Mouse (Mus musculus) embryonic facial prominence, embryonic 15.5 days (tissue): ENCODE data around the gene Ostm1. TPM values are rescaled to one million over a fixed set of nuclear protein-coding genes. Genes with fewer than 3 reads are reported as not detected.

Experiments
- ATAC-seq: fragments of 200-750 bp; cut with Nextera tagmentation; 2 replicates; pipeline ENCODE4 v1.8.0; 2017; ENCODE audit warnings: low read depth, moderate TSS enrichment; ENCODE audit not compliant: insufficient number of reproducible peaks, low FRiP score, low TSS enrichment
- H3K27ac ChIP-seq: fragments of 300-500 bp; sonication (generic); replicated peaks from 2 replicates; pipeline ENCODE4 v1.5.1; 2015; ENCODE audit warnings: mild to moderate bottlenecking, inconsistent platforms
- H3K27me3 ChIP-seq: fragments of 300-500 bp; sonication (generic); 2 replicates; pipeline ENCODE4 v1.6.1; 2015; ENCODE audit warnings: inconsistent platforms
- H3K36me3 ChIP-seq: fragments of 300-500 bp; sonication (generic); 2 replicates; pipeline ENCODE4 v1.6.1; 2015; ENCODE audit warnings: mild to moderate bottlenecking, inconsistent platforms
- H3K4me1 ChIP-seq: fragments of 300-500 bp; sonication (generic); 2 replicates; pipeline ENCODE4 v1.6.1; 2015; ENCODE audit warnings: inconsistent platforms
- H3K4me2 ChIP-seq: fragments of 300-500 bp; sonication (generic); replicated peaks from 2 replicates; pipeline ENCODE4 v1.6.1; 2015; ENCODE audit warnings: mild to moderate bottlenecking, inconsistent platforms
- H3K4me3 ChIP-seq: fragments of 300-500 bp; sonication (generic); replicated peaks from 2 replicates; pipeline ENCODE4 v1.5.1; 2015; ENCODE audit warnings: mild to moderate bottlenecking, inconsistent platforms
- H3K9ac ChIP-seq: fragments of 300-500 bp; sonication (generic); 2 replicates; pipeline ENCODE4 v1.6.1; 2015; ENCODE audit warnings: inconsistent platforms
- H3K9me3 ChIP-seq: fragments of 300-500 bp; sonication (generic); replicated peaks from 2 replicates; pipeline ENCODE4 v1.6.1; 2016; ENCODE audit warnings: inconsistent platforms
- WGBS: fragments of 180-500 bp; shearing (Covaris S2); methylation state at CpG from one replicate; pipeline ENCODE4 v1.1.7; 2015; 5-methylcytosine and 5-hydroxymethylcytosine counted together
- polyA plus RNA-seq: library from polyadenylated mRNA; unstranded; fragments of >200 nt; fragmentation: Nextera tagmentation; extraction: Ambion mirVana; gene quantifications from 2 replicates; pipeline ENCODE4 v1.2.1, GENCODE M21; 2015

The Ostm1 gene
- polyA plus RNA-seq, 1 experiment from 2014 or later: 14.9 TPM

- 1% methylated on average over 39 of the region's 39 CpGs for WGBS
- Histone ChIP-seq H3K9me3 (no peaks in the 10 kb centered on the region), H3K4me2 (peak overlapping the region; percentile 59), H3K9ac (no peak overlapping the region), H3K27me3 (peaks cover 97% of the 10 kb centered on the region), H3K27ac (no peak overlapping the region), H3K4me3 (peak overlapping the region; percentile 37), H3K36me3 (no peaks in the 10 kb centered on the region), H3K4me1 (peaks cover 41% of the 10 kb centered on the region)
- ATAC-seq: no peak
These were observed 49.1 kb downstream of the Ostm1 start for GRCm38 (mm10) chr10:42632453-42633360.

GRCm38 (mm10) chr10:42633361-42634121, 49.9 kb downstream of the Ostm1 start:
- no peak for ATAC-seq
- Histone ChIP-seq H3K36me3 (no peaks in the 10 kb centered on the region), H3K4me3 (peak overlapping the region; percentile 37), H3K4me2 (peak overlapping the region; percentile 59), H3K9ac (no peak overlapping the region), H3K27ac (no peak overlapping the region), H3K27me3 (peaks cover 95% of the 10 kb centered on the region), H3K4me1 (peaks cover 41% of the 10 kb centered on the region), H3K9me3 (no peaks in the 10 kb centered on the region)
- 4% methylated on average over 23 of the region's 23 CpGs for WGBS

- H3K36me3 ChIP-seq: no peaks in the 10 kb centered on the region
- H3K4me1 ChIP-seq: peaks cover 41% of the 10 kb centered on the region
- H3K27ac ChIP-seq: no peak overlapping the region
- peaks cover 88% of the 10 kb centered on the region for H3K27me3 ChIP-seq
- no peak overlapping the region for H3K4me3 ChIP-seq
- no peak for ATAC-seq
- H3K4me2 ChIP-seq: peak overlapping the region; percentile 59; the same call in 1 of the 2 replicates
- no peak overlapping the region for H3K9ac ChIP-seq
- no peaks in the 10 kb centered on the region for H3K9me3 ChIP-seq
- WGBS: 7% methylated on average over 8 of the region's 8 CpGs
These were observed 50.6 kb downstream of the Ostm1 start for GRCm38 (mm10) chr10:42634122-42634720.

GRCm38 (mm10) chr10:42635046-42635445, 51.4 kb downstream of the Ostm1 start:
- Histone ChIP-seq H3K4me3 (peak overlapping the region; percentile 24; the same call in 1 of the 2 replicates), H3K36me3 (no peaks in the 10 kb centered on the region), H3K27ac (no peak overlapping the region), H3K9ac (no peak overlapping the region), H3K4me1 (peaks cover 41% of the 10 kb centered on the region), H3K27me3 (peaks cover 80% of the 10 kb centered on the region), H3K9me3 (no peaks in the 10 kb centered on the region), H3K4me2 (peak overlapping the region; percentile 42; the same call in 1 of the 2 replicates)
- 5% methylated on average over 11 of the region's 11 CpGs for WGBS
- ATAC-seq: no peak

GRCm38 (mm10) chr10:42635566-42636359, 52.1 kb downstream of the Ostm1 start:
- Histone ChIP-seq H3K27ac (no peak overlapping the region), H3K27me3 (peaks cover 73% of the 10 kb centered on the region), H3K4me2 (peak overlapping the region; percentile 42), H3K4me3 (peak overlapping the region; percentile 24), H3K9ac (no peak overlapping the region), H3K36me3 (no peaks in the 10 kb centered on the region), H3K9me3 (no peaks in the 10 kb centered on the region), H3K4me1 (peaks cover 41% of the 10 kb centered on the region)
- WGBS: 2% methylated on average over 35 of the region's 52 CpGs
- no peak for ATAC-seq

- ATAC-seq: no peak
- Histone ChIP-seq H3K4me1 (peaks cover 40% of the 10 kb centered on the region), H3K4me3 (peak overlapping the region; percentile 24), H3K36me3 (no peaks in the 10 kb centered on the region), H3K27me3 (peaks cover 65% of the 10 kb centered on the region), H3K9me3 (no peaks in the 10 kb centered on the region), H3K4me2 (peak overlapping the region; percentile 42), H3K9ac (no peak overlapping the region), H3K27ac (no peak overlapping the region)
- WGBS: 4% methylated on average over 27 of the region's 27 CpGs
These were observed 52.9 kb downstream of the Ostm1 start for GRCm38 (mm10) chr10:42636360-42637182.

- WGBS: 4% methylated on average over 18 of the region's 18 CpGs
- Histone ChIP-seq H3K27ac (no peak overlapping the region), H3K4me2 (peak overlapping the region; percentile 24), H3K36me3 (no peaks in the 10 kb centered on the region), H3K27me3 (peaks cover 57% of the 10 kb centered on the region), H3K4me3 (peak overlapping the region; percentile 20), H3K4me1 (peaks cover 32% of the 10 kb centered on the region), H3K9ac (no peak overlapping the region), H3K9me3 (no peaks in the 10 kb centered on the region)
- ATAC-seq: no peak
These were observed 53.7 kb downstream of the Ostm1 start for GRCm38 (mm10) chr10:42637183-42637788.

GRCm38 (mm10) chr10:42639856-42640255, 56.2 kb downstream of the Ostm1 start:
- WGBS: 84% methylated on average over 6 of the region's 6 CpGs
- H3K9ac ChIP-seq: no peak overlapping the region

GRCm38 (mm10) chr10:42643638-42644037, 60.0 kb downstream of the Ostm1 start:
- no peak overlapping the region for H3K9ac ChIP-seq
- H3K4me2 ChIP-seq: no peak overlapping the region
- 83% methylated on average over 9 of the region's 9 CpGs for WGBS
- no peaks in the 10 kb centered on the region for H3K27me3 ChIP-seq
- no peak overlapping the region for H3K27ac ChIP-seq
- H3K4me1 ChIP-seq: no peaks in the 10 kb centered on the region
- no peak for ATAC-seq
- H3K4me3 ChIP-seq: no peak overlapping the region
- H3K9me3 ChIP-seq: no peaks in the 10 kb centered on the region
- no peaks in the 10 kb centered on the region for H3K36me3 ChIP-seq

More at GRCm38 (mm10) chr10:42639856-42640255, 56.2 kb downstream of the Ostm1 start:
- Histone ChIP-seq H3K9me3 (no peaks in the 10 kb centered on the region), H3K27ac (no peak overlapping the region), H3K4me1 (peaks cover 14% of the 10 kb centered on the region), H3K27me3 (peaks cover 34% of the 10 kb centered on the region), H3K4me3 (no peak overlapping the region), H3K4me2 (no peak overlapping the region), H3K36me3 (no peaks in the 10 kb centered on the region)
- no peak for ATAC-seq

- no peak for ATAC-seq
- H3K4me2 ChIP-seq: no peak overlapping the region
- WGBS: 43% methylated on average over 4 of the region's 4 CpGs
- no peak overlapping the region for H3K4me3 ChIP-seq
- no peak overlapping the region for H3K27ac ChIP-seq
- H3K4me1 ChIP-seq: no peaks in the 10 kb centered on the region
- no peak overlapping the region for H3K9ac ChIP-seq
- no peaks in the 10 kb centered on the region for H3K9me3 ChIP-seq
- H3K27me3 ChIP-seq: no peaks in the 10 kb centered on the region
- no peaks in the 10 kb centered on the region for H3K36me3 ChIP-seq
These were observed 62.7 kb downstream of the Ostm1 start for GRCm38 (mm10) chr10:42646340-42646739.
